Comparison of ENCODE assay signal across 15 mouse cellular contexts in genomic region chr5:117894050-117894449, GRCm38 (mm10).
"Had no signal": no experiment of that assay in that cellular context is flagged by ENCODE, and none has a peak within 500 bp of the region (broad histone marks: within the 10 kb centered on the region; RNA-seq: fewer than 3 reads in every experiment).

No protein-coding gene starts in this region.

- H3K4me2 ChIP-seq: limb, embryonic 15.5 days; liver, embryonic 12.5 days; midbrain, embryonic 11.5 days; midbrain, embryonic 13.5 days; midbrain, embryonic 15.5 days; neural tube, embryonic 12.5 days; stomach, embryonic 15.5 days had no signal

- H3K36me3 ChIP-seq: limb, embryonic 15.5 days; liver, embryonic 12.5 days; midbrain, embryonic 13.5 days; midbrain, embryonic 15.5 days; neural tube, embryonic 12.5 days; stomach, embryonic 15.5 days had no signal

- H3K4me3 ChIP-seq: limb, embryonic 15.5 days; liver, embryonic 12.5 days; megakaryocyte, embryonic 14.5 days; midbrain, embryonic 13.5 days; midbrain, embryonic 15.5 days; neural tube, embryonic 12.5 days; stomach, embryonic 15.5 days had no signal

- DNase-seq: right cerebral cortex, postnatal 14 days; thymus, adult 2 months; thymus, postnatal 25 days; thymus, postnatal 4 days had no signal

- ATAC-seq: liver, embryonic 12.5 days; midbrain, embryonic 13.5 days; midbrain, embryonic 15.5 days had no signal

- H3K4me1 ChIP-seq: stomach, embryonic 15.5 days had no signal

- H3K9ac ChIP-seq: limb, embryonic 15.5 days; liver, embryonic 12.5 days; liver, embryonic 14.5 days; midbrain, embryonic 13.5 days; midbrain, embryonic 15.5 days; neural tube, embryonic 12.5 days; stomach, embryonic 15.5 days had no signal

- H3K27me3 ChIP-seq: limb, embryonic 15.5 days; midbrain, embryonic 13.5 days; midbrain, embryonic 15.5 days; neural tube, embryonic 12.5 days; stomach, embryonic 15.5 days had no signal

- H3K27ac ChIP-seq: limb, embryonic 15.5 days; liver, embryonic 12.5 days; liver, embryonic 14.5 days; macrophage; midbrain, embryonic 13.5 days; midbrain, embryonic 15.5 days; neural tube, embryonic 12.5 days; stomach, embryonic 15.5 days; stomach, postnatal 0 days had no signal

- H3K9me3 ChIP-seq: limb, embryonic 15.5 days; liver, embryonic 12.5 days; midbrain, embryonic 13.5 days; midbrain, embryonic 15.5 days; neural tube, embryonic 12.5 days; stomach, embryonic 15.5 days had no signal
